Mouse (Mus musculus) liver, embryonic 13.5 days (tissue): ENCODE data around the gene Rpp25l. TPM values are rescaled to one million over a fixed set of nuclear protein-coding genes. Genes with fewer than 3 reads are reported as not detected.

Experiments
- ATAC-seq: fragments of 200-750 bp; cut with Nextera tagmentation; 2 replicates; pipeline ENCODE4 v1.8.0; 2017; ENCODE audit warnings: low read depth, mild to moderate bottlenecking, moderate number of reproducible peaks, moderate library complexity
- DNase-seq: peaks from one replicate; pipeline ENCODE4 v3.0.0; 2022
- H3K27ac ChIP-seq: fragments of 300-500 bp; sonication (generic); 2 replicates; pipeline ENCODE4 v1.5.1; 2015; ENCODE audit warnings: moderate library complexity, mild to moderate bottlenecking, inconsistent platforms
- H3K27me3 ChIP-seq: fragments of 300-500 bp; sonication (generic); 2 replicates; pipeline ENCODE4 v1.6.1; 2015; ENCODE audit warnings: mild to moderate bottlenecking, inconsistent platforms
- H3K36me3 ChIP-seq: fragments of 300-500 bp; sonication (generic); 2 replicates; pipeline ENCODE4 v1.6.1; 2015; ENCODE audit warnings: mild to moderate bottlenecking, inconsistent platforms
- H3K4me1 ChIP-seq: fragments of 300-500 bp; sonication (generic); replicated peaks from 2 replicates; pipeline ENCODE4 v1.6.1; 2015; ENCODE audit warnings: inconsistent platforms
- H3K4me2 ChIP-seq: fragments of 300-500 bp; sonication (generic); 2 replicates; pipeline ENCODE4 v1.6.1; 2015; ENCODE audit warnings: inconsistent platforms, mild to moderate bottlenecking, moderate library complexity
- H3K4me3 ChIP-seq: fragments of 300-500 bp; sonication (generic); replicated peaks from 2 replicates; pipeline ENCODE4 v1.5.1; 2015; ENCODE audit warnings: mild to moderate bottlenecking, inconsistent platforms
- H3K9ac ChIP-seq: fragments of 300-500 bp; sonication (generic); 2 replicates; pipeline ENCODE4 v1.6.1; 2015; ENCODE audit warnings: mild to moderate bottlenecking, inconsistent platforms
- H3K9me3 ChIP-seq: fragments of 300-500 bp; sonication (generic); replicated peaks from 2 replicates; pipeline ENCODE4 v1.6.1; 2016; ENCODE audit warnings: inconsistent platforms
- WGBS: fragments of 180-500 bp; shearing (Covaris S2); methylation state at CpG from one replicate; pipeline ENCODE4 v1.1.7; 2015; ENCODE audit not compliant: insufficient replicate concordance; 5-methylcytosine and 5-hydroxymethylcytosine counted together
- polyA plus RNA-seq: library from polyadenylated mRNA; unstranded; fragments of >200 nt; fragmentation: Nextera tagmentation; extraction: Ambion mirVana; gene quantifications from 2 replicates; pipeline ENCODE4 v1.2.1, GENCODE M21; 2015

The Rpp25l gene
- polyA plus RNA-seq, 1 experiment from 2014 or later = 38.6 TPM

GRCm38 (mm10) chr4:41664533-41664932 is 48.8 kb downstream of the Rpp25l start:
- peaks cover 45% of the 10 kb centered on the region for H3K27me3 ChIP-seq
- no peak for ATAC-seq

GRCm38 (mm10) chr4:41663614-41664013 is 49.7 kb downstream of the Rpp25l start:
- Histone ChIP-seq H3K4me2 (no peak overlapping the region), H3K9ac (no peak overlapping the region), H3K36me3 (no peaks in the 10 kb centered on the region), H3K9me3 (no peaks in the 10 kb centered on the region), H3K4me3 (no peak overlapping the region), H3K4me1 (peaks cover 20% of the 10 kb centered on the region), H3K27ac (no peak overlapping the region), H3K27me3 (peaks cover 48% of the 10 kb centered on the region)
- DNase-seq = no peak
- no peak for ATAC-seq
- WGBS = 39% methylated on average over 9 of the region's 9 CpGs

More at GRCm38 (mm10) chr4:41664533-41664932, 48.8 kb downstream of the Rpp25l start:
- WGBS = 25% methylated on average over 7 of the region's 7 CpGs
- H3K36me3 ChIP-seq = no peaks in the 10 kb centered on the region
- no peak overlapping the region for H3K4me2 ChIP-seq
- no peak overlapping the region for H3K4me3 ChIP-seq
- H3K9me3 ChIP-seq = no peaks in the 10 kb centered on the region
- H3K9ac ChIP-seq = no peak overlapping the region
- peaks cover 15% of the 10 kb centered on the region for H3K4me1 ChIP-seq
- no peak overlapping the region for H3K27ac ChIP-seq
- DNase-seq = no peak

GRCm38 (mm10) chr4:41662723-41663122 is 50.6 kb downstream of the Rpp25l start:
- Histone ChIP-seq H3K36me3 (no peaks in the 10 kb centered on the region), H3K9ac (no peak overlapping the region), H3K4me2 (no peak overlapping the region), H3K4me1 (peaks cover 27% of the 10 kb centered on the region), H3K9me3 (no peaks in the 10 kb centered on the region), H3K4me3 (no peak overlapping the region), H3K27me3 (peaks cover 50% of the 10 kb centered on the region), H3K27ac (no peak overlapping the region)
- 63% methylated on average over 11 of the region's 11 CpGs for WGBS
- no peak for ATAC-seq
- DNase-seq = no peak

Other genes with a start within 250 kb of the Rpp25l start
- 5.7 and 7.0 TPM in 2 replicates for gene Kif24, start 248.6 kb downstream of the Rpp25l start, polyA plus RNA-seq
- gene Nudt2, start 248.4 kb downstream of the Rpp25l start, polyA plus RNA-seq = 27.7 and 32.0 TPM in 2 replicates
- gene AI464131, start 210.5 kb downstream of the Rpp25l start, polyA plus RNA-seq = 0.51 and 0.72 TPM in 2 replicates
- gene 1110017D15Rik, start 196.2 kb downstream of the Rpp25l start, polyA plus RNA-seq = 0.19 TPM in 1 of 2 replicates, not detected in the other
- gene Fam219a, start 144.0 kb downstream of the Rpp25l start, polyA plus RNA-seq = 0.30 and 0.71 TPM in 2 replicates
- 1.4 TPM in 2 replicates for gene Dnaic1, start 143.8 kb downstream of the Rpp25l start, polyA plus RNA-seq
- 1.2 and 1.5 TPM in 2 replicates for gene Enho, start 73.2 kb downstream of the Rpp25l start, polyA plus RNA-seq
- gene Cntfr, start 16.4 kb downstream of the Rpp25l start, polyA plus RNA-seq = 0.38 and 0.62 TPM in 2 replicates
- 32.7 and 35.8 TPM in 2 replicates for gene Il11ra1, start 13.5 kb downstream of the Rpp25l start, polyA plus RNA-seq
- 86.4 and 90.0 TPM in 2 replicates for gene Dctn3, start 9.6 kb upstream of the Rpp25l start, polyA plus RNA-seq
- gene Arid3c, start 17.6 kb upstream of the Rpp25l start, polyA plus RNA-seq = not detected in 2 replicates
- gene Galt, start 41.7 kb upstream of the Rpp25l start, polyA plus RNA-seq = 22.5 and 25.0 TPM in 2 replicates
- gene Sigmar1, start 42.6 kb upstream of the Rpp25l start, polyA plus RNA-seq = 45.1 and 45.2 TPM in 2 replicates
- 7.1 and 7.6 TPM in 2 replicates for gene Ccl27a, start 60.7 kb upstream of the Rpp25l start, polyA plus RNA-seq
- not detected in 2 replicates for gene Gm21541, start 190.1 kb upstream of the Rpp25l start, polyA plus RNA-seq
- 0.31 and 0.39 TPM in 2 replicates for gene Gm20878, start 228.0 kb upstream of the Rpp25l start, polyA plus RNA-seq